Mouse (Mus musculus) liver, embryonic 14.5 days (tissue): ENCODE measurements at regions not wholly inside any gene's neighbourhood (a gene's known extent, or its start where the extent isn't known, plus 50 kb on each side); places are given as distances from the start of the nearest gene placed in this dataset.

ENCODE experiments used
- CTCF ChIP-seq: IDR thresholded peaks from 2 replicates; pipeline ENCODE4 v1.5.1; 2016; ENCODE audit warnings: antibody characterized with exemption, low read depth, control low read depth
- EP300 ChIP-seq: IDR thresholded peaks from 2 replicates; pipeline ENCODE4 v1.6.1; 2016; ENCODE audit warnings: antibody characterized with exemption, low read depth

GRCm38 (mm10) chr5:39000643-39001042 lies 124.0 kb upstream of the Clnk start:
- TF ChIP-seq EP300, result no peak
- TF ChIP-seq CTCF, result no peak
